Mouse (Mus musculus) embryonic fibroblast, embryonic 13.5 days (primary cell): ENCODE results near the gene Vwce.
A peak's percentile ranks its signal among the peaks of the same experiment; 100 is the strongest.

Source experiments
- CTCF ChIP-seq: IDR thresholded peaks from 2 replicates; pipeline ENCODE4 v1.5.1; 2011; ENCODE audit warnings: mild to moderate bottlenecking, control low read depth, low read length, moderate library complexity, borderline replicate concordance; ENCODE audit not compliant: insufficient read depth
- POLR2A ChIP-seq: IDR thresholded peaks from 2 replicates; pipeline ENCODE4 v1.6.1; 2011; ENCODE audit warnings: low read depth, mild to moderate bottlenecking, control low read depth, low read length, moderate library complexity

- no peak for TF ChIP-seq CTCF
- TF ChIP-seq POLR2A = peak; percentile 47; the same call in 1 of the 2 replicates
Observed at GRCm38 (mm10) chr19:10604534-10604933, 29.5 kb upstream of the Vwce start.
